Mouse (Mus musculus) adrenal gland, postnatal 25 days (tissue): Measurements from ENCODE around the gene Sh3bgrl. TPM values are rescaled to one million over a fixed set of nuclear protein-coding genes. Genes with fewer than 3 reads are reported as not detected.

Experiments used
- total RNA-seq: library from RNA; stranded (reverse); gene quantifications from 2 replicates; pipeline ENCODE4 v1.2.3, GENCODE M21; 2021

Gene Sh3bgrl
- total RNA-seq, 1 experiment from 2014 or later, result 123 TPM

Other genes with a start within 250 kb of the Sh3bgrl start
- 13.4 and 21.6 TPM in 2 replicates for gene Hmgn5, start 82.0 kb upstream of the Sh3bgrl start, total RNA-seq
- gene Gm6377, start 101.4 kb downstream of the Sh3bgrl start, total RNA-seq, result 0.43 TPM in 1 of 2 replicates, not detected in the other